Mouse (Mus musculus): ENCODE measurements around the gene Plcb3.

The Plcb3 gene

DNA sequence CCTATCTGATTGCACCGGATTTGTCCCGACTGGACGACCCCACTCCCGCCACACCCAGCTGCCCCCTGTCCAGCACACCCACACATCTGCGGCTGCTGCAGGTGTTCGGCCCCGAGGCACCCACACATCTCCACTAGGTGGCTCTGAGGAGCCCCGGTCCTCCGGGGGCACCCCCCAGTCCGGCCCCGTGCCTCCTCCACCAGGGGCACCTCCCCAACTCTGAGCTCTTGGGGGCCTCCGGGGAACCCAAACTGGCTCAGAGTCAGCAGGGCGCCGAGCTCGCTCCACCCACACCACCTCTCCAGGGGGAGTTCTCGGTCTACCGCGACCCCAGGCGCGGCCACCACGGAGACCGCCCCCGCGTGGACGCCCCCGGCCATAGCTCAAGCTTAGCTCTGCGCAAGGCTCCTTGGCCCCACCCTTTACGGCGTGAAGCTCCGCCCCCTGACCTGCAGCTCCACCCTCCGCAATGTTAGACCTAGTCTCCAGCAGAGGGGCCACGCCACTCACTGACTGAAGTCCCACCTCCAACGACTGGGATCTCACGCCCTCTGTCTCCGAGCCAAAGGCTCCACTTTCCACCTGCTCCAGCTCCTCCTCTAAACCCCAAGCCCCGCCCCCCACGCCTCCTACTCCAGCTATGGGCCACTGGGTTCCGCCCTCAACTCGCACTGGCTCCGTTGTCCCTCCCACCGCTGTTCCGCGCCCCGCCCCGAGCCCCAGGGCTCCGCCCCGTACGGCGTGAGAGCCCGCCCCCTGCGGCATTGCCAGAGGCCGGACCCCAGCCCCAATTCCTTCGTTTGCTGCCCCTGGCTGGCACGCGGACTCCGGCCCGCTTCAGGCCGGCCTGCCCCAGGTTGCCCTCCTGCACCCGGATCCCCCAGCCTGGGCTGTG lies 3.5 kb upstream of the Plcb3 start:
- TF ChIP-seq GATA4 (IDR thresholded peaks at IDR 0.05; ENCODE audit: insufficient replicate concordance, low read length), result 0 out of 2 replicates have a peak, but pooled peaks have one; percentile 4

DNA sequence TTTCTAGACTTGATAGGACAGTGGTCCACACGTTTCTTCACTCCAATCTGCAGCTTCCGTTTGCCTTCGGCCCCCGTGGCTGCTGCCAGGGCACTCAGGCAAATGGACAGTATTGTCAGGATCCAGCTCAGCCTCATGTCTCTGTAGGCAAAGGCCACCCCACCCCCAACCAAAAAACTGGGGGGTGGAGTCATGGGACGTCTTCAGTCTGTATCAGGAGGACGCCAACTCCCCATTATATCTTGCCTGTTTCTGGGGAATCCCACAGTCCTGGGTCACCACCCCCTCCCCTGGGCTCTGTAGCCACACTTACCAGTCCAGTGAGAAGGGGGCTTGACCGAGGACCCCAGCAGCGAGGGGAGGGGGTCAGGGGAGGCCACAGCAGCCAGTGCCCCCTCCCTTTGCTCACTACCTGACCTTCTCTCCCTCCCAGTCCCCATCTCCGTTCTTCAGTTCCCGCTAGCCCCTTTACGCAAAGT lies 2.8 kb upstream of the Plcb3 start:
- no peak for TF ChIP-seq GATA4 (IDR thresholded peaks at IDR 0.05; ENCODE audit: insufficient replicate concordance, low read length)

DNA sequence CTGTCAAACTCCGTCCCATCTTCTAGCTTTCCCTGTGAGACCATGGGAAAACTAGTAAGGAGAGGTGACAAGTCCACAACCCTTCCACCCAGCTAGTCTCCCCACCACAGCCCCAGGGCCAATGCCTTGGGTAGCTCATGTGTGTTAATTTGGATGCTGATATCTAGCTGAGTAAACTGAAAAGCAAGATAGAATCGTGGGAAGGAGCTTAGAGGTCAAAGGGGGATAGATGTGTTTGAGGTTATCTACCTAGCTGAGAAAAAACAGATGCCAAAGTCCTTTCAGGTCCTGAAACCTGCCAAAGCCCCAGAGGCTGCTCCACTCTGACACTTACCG lies 2.3 kb upstream of the Plcb3 start:
- no peak for TF ChIP-seq GATA4 (IDR thresholded peaks at IDR 0.05; ENCODE audit: insufficient replicate concordance, low read length)

DNA sequence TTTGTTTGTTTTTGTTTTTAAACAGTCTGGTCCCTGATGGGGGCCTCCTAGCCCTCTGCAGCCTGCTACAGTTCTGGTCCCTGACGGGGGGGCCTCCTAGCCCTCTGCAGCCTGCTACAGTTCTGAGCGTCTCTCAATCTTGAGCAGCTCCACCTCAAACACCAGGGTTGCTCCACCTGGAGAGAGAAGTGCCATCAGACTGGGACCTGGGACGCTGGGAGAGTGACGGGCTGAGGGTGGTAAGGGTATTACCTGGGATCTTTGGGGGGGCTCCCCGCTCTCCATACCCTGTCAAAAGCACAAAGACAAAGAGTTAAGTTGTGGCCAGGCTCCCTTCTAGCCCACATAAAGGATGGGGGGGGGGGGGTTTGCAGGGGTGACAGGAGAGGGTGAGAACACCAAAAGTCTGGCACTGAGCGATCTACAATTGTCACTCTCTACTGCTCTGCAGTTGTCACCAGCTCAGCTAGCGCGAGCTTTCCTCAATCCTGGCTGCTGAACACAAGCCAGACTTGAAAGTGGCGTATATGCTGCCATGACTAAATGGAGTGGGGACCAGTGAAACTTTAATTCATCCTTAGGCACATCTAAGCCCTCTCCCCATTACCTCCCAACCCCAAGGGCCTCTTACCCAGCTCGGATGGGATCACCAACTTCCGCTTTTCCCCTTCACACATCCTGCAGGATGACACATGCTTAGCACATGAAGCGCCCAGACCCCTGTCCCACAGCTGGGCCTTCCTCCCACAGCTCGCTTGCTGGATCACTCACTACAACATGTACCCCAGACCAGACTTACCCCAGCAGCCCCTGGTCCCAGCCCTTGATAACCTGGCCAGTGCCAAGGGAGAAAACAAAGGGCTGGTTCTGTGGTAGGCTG lies 1.7 kb upstream of the Plcb3 start:
- no peak for TF ChIP-seq GATA4 (IDR thresholded peaks at IDR 0.05; ENCODE audit: insufficient replicate concordance, low read length)

- no peak for TF ChIP-seq GATA4 (IDR thresholded peaks at IDR 0.05; ENCODE audit: insufficient replicate concordance, low read length)
Measured at GRCm38 (mm10) chr19:6974211-6975205, 1.8 kb downstream of the Plcb3 start, which contains the start of gene Ppp1r14b. Gene Ppp1r14b (plus strand): TSS chr19:6974968.

DNA sequence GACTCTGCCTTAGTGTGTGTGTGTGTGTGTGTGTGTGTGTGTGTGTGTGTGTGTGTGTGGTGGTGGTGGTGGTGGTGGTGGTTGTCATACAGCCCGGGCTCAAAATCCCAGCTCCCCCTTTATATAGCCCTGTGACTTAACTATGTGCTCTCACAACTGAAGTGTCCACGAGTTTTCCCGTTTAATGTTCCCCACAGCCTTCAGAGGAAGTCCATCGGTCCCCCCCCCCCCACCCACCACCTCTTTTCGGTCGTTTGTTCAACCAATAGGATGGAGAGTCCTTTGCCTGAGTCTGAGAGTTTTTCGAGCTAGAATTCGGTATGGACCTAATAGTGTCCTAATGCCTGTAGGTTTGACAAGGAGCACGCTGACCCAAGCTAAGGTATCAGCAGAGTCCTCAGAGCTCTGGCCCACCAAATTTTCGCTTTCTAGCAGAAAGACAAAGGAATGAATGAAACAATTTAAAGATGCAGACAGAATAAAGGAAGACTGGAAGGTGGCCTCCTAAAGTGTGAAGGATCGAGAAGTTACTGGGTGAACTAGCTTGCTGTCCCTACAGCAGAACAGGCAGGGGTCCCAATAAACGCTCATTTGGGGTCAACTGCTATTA lies 2.6 kb downstream of the Plcb3 start:
- no peak for TF ChIP-seq GATA4 (IDR thresholded peaks at IDR 0.05; ENCODE audit: insufficient replicate concordance, low read length)

- no peak for TF ChIP-seq GATA4 (IDR thresholded peaks at IDR 0.05; ENCODE audit: insufficient replicate concordance, low read length)
Measured at GRCm38 (mm10) chr19:6972247-6972917, 3.9 kb downstream of the Plcb3 start.

GRCm38 (mm10) chr19:6971644-6972043 lies 4.6 kb downstream of the Plcb3 start:
- no peak for TF ChIP-seq GATA4 (IDR thresholded peaks at IDR 0.05; ENCODE audit: insufficient replicate concordance, low read length)

GRCm38 (mm10) chr19:6970460-6971085 lies 5.7 kb downstream of the Plcb3 start:
- TF ChIP-seq GATA4 (IDR thresholded peaks at IDR 0.05; ENCODE audit: insufficient replicate concordance, low read length), result no peak

DNA sequence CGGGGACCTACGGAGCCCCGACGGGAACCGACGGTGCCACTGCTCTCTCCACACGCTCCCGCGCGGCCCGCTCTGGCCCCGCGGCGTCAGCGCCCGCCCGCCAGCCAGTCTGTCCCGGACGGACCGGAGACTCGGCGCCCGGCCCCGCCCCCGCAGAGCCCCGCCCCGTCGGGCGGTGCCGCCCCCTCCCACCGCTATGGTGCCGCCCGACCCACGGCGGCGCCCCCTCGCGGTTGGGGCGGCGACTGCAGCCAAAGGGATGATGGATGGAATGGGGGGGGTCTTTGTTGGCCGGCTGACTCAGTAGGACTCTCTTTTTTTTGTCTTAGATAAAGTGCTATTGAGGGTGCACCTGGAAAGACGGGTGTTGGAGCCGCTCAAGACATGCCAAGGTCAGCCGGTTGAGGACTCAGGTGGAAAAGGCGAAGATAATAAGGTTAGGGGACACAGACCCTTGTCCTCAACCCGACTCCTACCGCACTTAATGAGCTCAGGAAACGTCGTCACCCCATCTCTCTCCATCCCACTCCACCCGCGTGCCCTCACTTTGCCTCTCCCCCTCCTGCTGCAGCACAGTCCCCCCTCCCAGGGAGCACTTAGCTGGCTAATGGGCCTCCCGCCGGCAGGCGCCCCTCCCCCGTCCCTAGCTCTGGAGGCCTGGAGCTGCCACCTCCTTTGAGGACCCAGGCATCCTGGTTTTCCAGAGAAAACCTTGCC lies 6.4 kb downstream of the Plcb3 start:
- no peak for TF ChIP-seq GATA4 (IDR thresholded peaks at IDR 0.05; ENCODE audit: insufficient replicate concordance, low read length)

GRCm38 (mm10) chr19:6969291-6969664 lies 7.0 kb downstream of the Plcb3 start:
- TF ChIP-seq GATA4 (IDR thresholded peaks at IDR 0.05; ENCODE audit: insufficient replicate concordance, low read length), result no peak

GRCm38 (mm10) chr19:6968491-6969271 lies 7.6 kb downstream of the Plcb3 start:
- no peak for TF ChIP-seq GATA4 (IDR thresholded peaks at IDR 0.05; ENCODE audit: insufficient replicate concordance, low read length)
